Mouse (Mus musculus) intestine, postnatal 0 days (tissue): ENCODE measurements at regions not wholly inside any gene's neighbourhood (a gene's known extent, or its start where the extent isn't known, plus 50 kb on each side); places are given as distances from the start of the nearest gene placed in this dataset.
A peak's percentile ranks its signal among the peaks of the same experiment; 100 is the strongest.

Experiments
- ATAC-seq: fragments of 200-750 bp; cut with Nextera tagmentation; 2 replicates; pipeline ENCODE4 v1.8.0; 2017; ENCODE audit warnings: mild to moderate bottlenecking, moderate TSS enrichment, moderate library complexity
- H3K27ac ChIP-seq: fragments of 300-500 bp; sonication (generic); 2 replicates; pipeline ENCODE4 v1.5.1; 2014; ENCODE audit warnings: mild to moderate bottlenecking, low read depth, low read length, moderate library complexity
- H3K27me3 ChIP-seq: fragments of 300-500 bp; sonication (generic); replicated peaks from 2 replicates; pipeline ENCODE4 v1.6.1; 2014; ENCODE audit warnings: low read length, mixed read lengths; ENCODE audit not compliant: control insufficient read depth, insufficient read depth
- H3K36me3 ChIP-seq: fragments of 300-500 bp; sonication (generic); 2 replicates; pipeline ENCODE4 v1.6.1; 2014; ENCODE audit warnings: mild to moderate bottlenecking, moderate library complexity; ENCODE audit not compliant: control insufficient read depth, insufficient read depth
- H3K4me1 ChIP-seq: fragments of 300-500 bp; sonication (generic); replicated peaks from 2 replicates; pipeline ENCODE4 v1.6.1; 2014; ENCODE audit warnings: antibody characterized with exemption, low read length, mixed read lengths; ENCODE audit not compliant: control insufficient read depth, insufficient read depth
- H3K4me2 ChIP-seq: fragments of 300-500 bp; sonication (generic); replicated peaks from 2 replicates; pipeline ENCODE4 v1.6.1; 2014; ENCODE audit warnings: low read depth, mild to moderate bottlenecking, moderate library complexity
- H3K4me3 ChIP-seq: fragments of 300-500 bp; sonication (generic); 2 replicates; pipeline ENCODE4 v1.5.1; 2014; ENCODE audit warnings: low read depth, low read length
- H3K9ac ChIP-seq: fragments of 300-500 bp; sonication (generic); 2 replicates; pipeline ENCODE4 v1.6.1; 2014; ENCODE audit warnings: mild to moderate bottlenecking, low read depth, low read length
- H3K9me3 ChIP-seq: fragments of 300-500 bp; sonication (generic); 2 replicates; pipeline ENCODE4 v1.6.1; 2016; ENCODE audit warnings: mixed run types; ENCODE audit not compliant: control insufficient read depth
- CTCF ChIP-seq: sonication (generic); IDR thresholded peaks from 2 replicates; pipeline ENCODE4 v1.5.1; 2016; ENCODE audit warnings: low read depth, mild to moderate bottlenecking, control low read depth, antibody characterized with exemption, moderate library complexity
- WGBS: fragments of 180-500 bp; shearing (Covaris S2); extraction: QIAGEN DNeasy Blood & Tissue Kit; methylation state at CpG from one replicate; pipeline ENCODE4 v1.1.7; 2014; 5-methylcytosine and 5-hydroxymethylcytosine counted together

DNA sequence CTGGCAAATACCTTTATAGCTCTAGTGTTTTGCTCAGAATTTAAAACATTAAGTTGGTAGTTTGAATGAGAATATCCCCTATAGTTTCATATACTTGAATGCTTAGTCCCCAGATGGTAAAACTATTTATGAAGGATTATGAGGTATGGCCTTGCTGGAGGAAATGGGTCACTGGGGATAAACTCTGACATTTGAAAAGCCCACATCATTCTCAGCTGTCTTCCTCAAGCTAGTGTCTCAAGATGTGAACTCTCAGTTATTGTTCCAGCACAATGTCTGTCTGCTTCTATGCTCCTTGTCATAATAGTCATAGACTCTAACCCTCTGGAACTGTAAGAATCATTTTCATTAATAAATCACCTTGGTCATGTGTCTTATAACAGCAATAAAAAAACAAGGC lies 2004.1 kb upstream of the Gm8797 start:
- Histone ChIP-seq H3K27ac (no peak overlapping the region), H3K4me1 (no peaks in the 10 kb centered on the region), H3K4me2 (no peak overlapping the region), H3K4me3 (no peak overlapping the region), H3K9me3 (no peaks in the 10 kb centered on the region), H3K36me3 (no peaks in the 10 kb centered on the region), H3K9ac (no peak overlapping the region), H3K27me3 (no peaks in the 10 kb centered on the region)
- ATAC-seq = peak; percentile 19; the same call in 1 of the 2 replicates
- no peak for TF ChIP-seq CTCF

DNA sequence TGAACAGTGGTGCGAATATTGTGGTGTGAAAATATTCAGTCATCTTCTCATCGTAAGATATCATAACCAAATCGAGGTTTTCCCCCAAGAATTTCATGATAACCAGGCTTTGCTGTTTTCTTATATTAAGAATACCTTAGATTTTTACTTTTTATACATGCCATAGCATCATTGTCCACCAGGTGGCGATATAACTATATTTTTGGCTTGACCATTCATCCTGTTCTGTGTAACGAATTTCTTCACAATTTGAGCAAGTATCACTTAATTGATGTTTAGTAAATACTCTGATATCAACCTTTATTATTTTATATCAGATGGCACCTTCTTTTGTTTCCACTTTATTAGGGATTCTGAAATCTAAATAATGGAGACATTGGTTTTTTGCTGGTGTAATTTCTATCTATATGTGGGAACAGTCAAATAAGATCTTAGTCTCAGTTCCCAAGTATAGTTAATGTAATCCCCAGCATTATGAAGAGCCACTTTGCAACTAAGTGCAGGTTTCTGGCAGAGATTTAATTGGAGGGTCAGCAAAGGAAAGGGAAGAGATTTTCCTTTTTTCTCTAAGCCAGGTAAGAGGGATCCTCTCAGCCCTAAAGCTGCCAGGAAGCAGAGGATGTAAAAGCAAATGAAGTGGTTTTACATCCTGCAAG lies 1998.9 kb upstream of the Gm8797 start:
- 12% methylated on average over 5 of the region's 5 CpGs for whole genome bisulfite sequencing
- Histone ChIP-seq H3K4me2 (no peak overlapping the region), H3K4me1 (no peaks in the 10 kb centered on the region), H3K36me3 (no peaks in the 10 kb centered on the region), H3K9me3 (no peaks in the 10 kb centered on the region), H3K4me3 (no peak overlapping the region), H3K27me3 (no peaks in the 10 kb centered on the region), H3K9ac (no peak overlapping the region), H3K27ac (no peak overlapping the region)
- no peak for ATAC-seq
- peak; percentile 76 for TF ChIP-seq CTCF

DNA sequence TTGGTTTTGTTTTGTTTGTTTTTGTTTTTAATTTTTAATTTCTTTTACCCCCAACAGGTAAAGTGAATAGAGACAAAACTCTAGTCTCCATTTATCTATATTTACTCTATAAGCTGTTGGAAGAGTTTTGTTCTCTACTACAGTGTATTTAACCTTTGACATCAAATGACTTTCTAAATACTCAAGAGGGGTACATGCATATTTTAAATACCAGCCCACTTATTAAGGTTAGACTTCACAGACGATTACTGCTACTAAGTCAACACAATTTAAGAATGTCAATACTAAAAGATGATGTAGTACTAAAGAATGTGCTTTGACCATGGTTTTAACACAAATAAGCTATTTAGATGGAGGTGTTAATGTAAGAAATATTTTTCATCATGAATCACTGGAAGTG lies 1989.3 kb upstream of the Gm8797 start:
- no peaks in the 10 kb centered on the region for H3K36me3 ChIP-seq
- H3K27me3 ChIP-seq = no peaks in the 10 kb centered on the region
- H3K4me3 ChIP-seq = no peak overlapping the region
- no peak overlapping the region for H3K9ac ChIP-seq
- no peak for TF ChIP-seq CTCF
- no peak for ATAC-seq
- no peaks in the 10 kb centered on the region for H3K9me3 ChIP-seq
- no peak overlapping the region for H3K4me2 ChIP-seq
- WGBS = 23% methylated on average over 1 of the region's 1 CpGs
- no peak overlapping the region for H3K27ac ChIP-seq
- no peaks in the 10 kb centered on the region for H3K4me1 ChIP-seq

DNA sequence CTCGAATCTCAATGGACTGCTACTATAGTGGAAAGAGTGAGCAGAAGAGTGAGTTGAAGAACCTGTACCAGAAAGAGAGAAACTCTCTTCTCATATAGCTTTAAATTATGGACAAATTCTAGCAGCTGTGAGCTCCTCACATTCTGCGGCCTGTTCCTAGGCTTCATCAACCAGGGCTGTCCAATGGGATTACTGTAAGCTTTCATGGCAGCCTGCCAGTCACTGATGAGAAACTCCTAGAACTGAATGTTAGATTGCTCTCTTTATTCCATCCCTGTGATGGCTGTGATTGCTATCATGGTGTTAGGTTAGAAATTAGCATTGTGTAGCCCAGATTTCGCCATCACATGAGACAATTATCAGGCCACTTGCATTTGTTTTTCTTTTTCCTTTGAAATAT lies 1966.4 kb upstream of the Gm8797 start:
- Histone ChIP-seq H3K9ac (no peak overlapping the region), H3K4me3 (no peak overlapping the region), H3K4me2 (no peak overlapping the region), H3K36me3 (no peaks in the 10 kb centered on the region), H3K9me3 (no peaks in the 10 kb centered on the region), H3K27me3 (no peaks in the 10 kb centered on the region), H3K27ac (no peak overlapping the region), H3K4me1 (no peaks in the 10 kb centered on the region)
- 83% methylated on average over 3 of the region's 3 CpGs for WGBS
- no peak for TF ChIP-seq CTCF
- no peak for ATAC-seq

DNA sequence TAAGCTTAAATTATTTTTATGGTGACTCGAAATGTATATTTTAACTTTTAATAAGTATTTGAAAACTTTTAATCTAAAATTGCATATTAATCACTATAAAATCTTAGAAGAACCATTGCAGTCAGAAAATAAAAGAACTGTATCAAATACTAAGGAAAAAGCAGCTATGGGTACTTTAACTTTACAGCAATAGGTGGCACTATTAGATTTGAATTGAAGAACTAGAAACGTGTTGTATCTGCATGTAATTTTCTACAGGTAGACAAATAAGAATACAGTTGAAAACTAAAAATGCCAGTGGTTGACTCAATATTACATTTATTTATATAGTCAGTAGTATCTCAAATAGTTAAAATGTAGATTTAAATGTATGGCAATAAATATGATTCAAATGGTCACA lies 1964.6 kb upstream of the Gm8797 start:
- no peaks in the 10 kb centered on the region for H3K36me3 ChIP-seq
- H3K4me1 ChIP-seq = no peaks in the 10 kb centered on the region
- H3K9me3 ChIP-seq = no peaks in the 10 kb centered on the region
- 66% methylated on average over 2 of the region's 2 CpGs for WGBS
- no peak overlapping the region for H3K9ac ChIP-seq
- ATAC-seq = no peak
- TF ChIP-seq CTCF = no peak
- H3K4me3 ChIP-seq = no peak overlapping the region
- no peak overlapping the region for H3K4me2 ChIP-seq
- no peaks in the 10 kb centered on the region for H3K27me3 ChIP-seq
- H3K27ac ChIP-seq = no peak overlapping the region

DNA sequence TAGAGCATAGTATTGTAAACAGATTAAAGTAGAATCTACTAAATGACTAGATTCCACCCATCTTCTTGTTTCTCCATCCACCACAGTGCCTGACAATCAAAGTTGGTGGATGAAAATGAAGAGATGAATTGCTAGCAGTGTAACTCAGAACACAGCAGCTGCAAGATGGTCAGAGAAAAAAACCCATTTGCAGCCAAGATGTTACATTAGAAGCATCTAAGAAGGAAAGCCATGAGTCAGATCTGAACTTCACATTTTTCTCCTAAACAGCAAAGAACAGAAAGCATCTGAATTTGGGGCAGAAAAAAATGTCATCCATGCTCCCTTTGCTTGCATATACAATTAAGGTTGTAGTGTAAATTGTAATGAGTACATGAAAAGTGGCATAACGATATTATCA lies 1942.8 kb upstream of the Gm8797 start:
- H3K4me3 ChIP-seq = no peak overlapping the region
- no peak for ATAC-seq
- no peaks in the 10 kb centered on the region for H3K9me3 ChIP-seq
- WGBS = 86% methylated on average over 1 of the region's 1 CpGs
- H3K27ac ChIP-seq = no peak overlapping the region
- no peak overlapping the region for H3K9ac ChIP-seq
- H3K4me2 ChIP-seq = no peak overlapping the region
- H3K27me3 ChIP-seq = no peaks in the 10 kb centered on the region
- no peaks in the 10 kb centered on the region for H3K4me1 ChIP-seq
- no peaks in the 10 kb centered on the region for H3K36me3 ChIP-seq
- TF ChIP-seq CTCF = no peak

DNA sequence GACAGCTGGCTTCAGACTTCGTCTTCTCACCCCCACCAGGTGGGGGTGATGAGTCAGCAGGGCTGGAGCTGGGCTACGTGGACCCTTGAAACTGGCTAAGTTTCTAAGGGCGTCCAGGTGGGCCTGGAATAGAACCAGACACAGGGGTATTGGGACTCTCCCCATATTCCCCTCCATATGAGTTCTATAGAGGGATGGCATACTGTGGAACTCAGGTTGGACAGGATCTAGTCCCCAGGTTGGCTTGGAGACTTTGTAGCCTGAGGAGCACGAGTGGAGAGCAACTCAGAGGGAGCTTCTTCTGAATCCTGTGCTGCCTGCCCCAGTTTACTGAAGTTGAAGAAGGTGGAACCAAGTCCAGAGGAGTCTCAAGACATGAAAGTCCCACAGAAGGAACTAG lies 1921.6 kb upstream of the Gm8797 start:
- no peak overlapping the region for H3K4me3 ChIP-seq
- H3K9ac ChIP-seq = no peak overlapping the region
- H3K27ac ChIP-seq = no peak overlapping the region
- ATAC-seq = no peak
- no peaks in the 10 kb centered on the region for H3K9me3 ChIP-seq
- no peaks in the 10 kb centered on the region for H3K27me3 ChIP-seq
- H3K36me3 ChIP-seq = no peaks in the 10 kb centered on the region
- no peaks in the 10 kb centered on the region for H3K4me1 ChIP-seq
- no peak for TF ChIP-seq CTCF
- 75% methylated on average over 4 of the region's 4 CpGs for WGBS
- no peak overlapping the region for H3K4me2 ChIP-seq
